Mouse (Mus musculus): ENCODE measurements at regions not wholly inside any gene's neighbourhood (a gene's known extent, or its start where the extent isn't known, plus 50 kb on each side); places are given as distances from the start of the nearest gene placed in this dataset.

GRCm38 (mm10) chr3:102664665-102665190 is 69.6 kb upstream of the Tspan2 start:
- no peak for DNase-seq

GRCm38 (mm10) chr3:102667796-102668195 is 66.5 kb upstream of the Tspan2 start:
- no peak for DNase-seq

- DNase-seq: no peak
Observed at GRCm38 (mm10) chr3:102668556-102668955, 65.8 kb upstream of the Tspan2 start.

- no peak for DNase-seq
Observed at GRCm38 (mm10) chr3:102669951-102670350, 64.4 kb upstream of the Tspan2 start.

- DNase-seq: no peak
Observed at GRCm38 (mm10) chr3:102670557-102670956, 63.8 kb upstream of the Tspan2 start.

- DNase-seq: no peak
Observed at GRCm38 (mm10) chr3:102670972-102671371, 63.4 kb upstream of the Tspan2 start.

- DNase-seq: no peak
Observed at GRCm38 (mm10) chr3:102673506-102673905, 60.8 kb upstream of the Tspan2 start.

- no peak for DNase-seq
Observed at GRCm38 (mm10) chr3:102674068-102674467, 60.3 kb upstream of the Tspan2 start.

GRCm38 (mm10) chr3:102676946-102677534 is 57.3 kb upstream of the Tspan2 start:
- DNase-seq: peak; percentile 66

- no peak for DNase-seq
Observed at GRCm38 (mm10) chr3:102678516-102678915, 55.8 kb upstream of the Tspan2 start.

- DNase-seq: no peak
Observed at GRCm38 (mm10) chr3:102682424-102682823, 51.9 kb upstream of the Tspan2 start.

- no peak for DNase-seq
Observed at GRCm38 (mm10) chr3:102683541-102683940, 50.8 kb upstream of the Tspan2 start.

Measured in cerebellum, adult 11-12 months (tissue).